Mouse (Mus musculus) MEL (cell line): Measurements from ENCODE around the gene Gm10447.

ENCODE experiments used
- CTCF ChIP-seq, 3 experiments: IDR thresholded peaks in 2 of 3; conservative IDR thresholded peaks in 1 of 3; 2 replicates each; pipeline ENCODE4 v1.5.1; 2011 to 2012; ENCODE audit warnings: low read length in 3 of 3, low read depth in 2 of 3, mild to moderate bottlenecking in 2 of 3, improper control_type of control experiment in 1 of 3, inconsistent platforms in 1 of 3, mixed read lengths in 1 of 3, moderate library complexity in 1 of 3; ENCODE audit not compliant: control insufficient read depth in 1 of 3, insufficient read depth in 1 of 3, poor library complexity in 1 of 3, severe bottlenecking in 1 of 3
- GATA1 ChIP-seq: IDR thresholded peaks from 2 replicates; pipeline ENCODE4 v1.6.1; 2011; ENCODE audit warnings: low read depth, low read length, improper control_type of control experiment
- UBTF ChIP-seq: IDR thresholded peaks from 2 replicates; pipeline ENCODE4 v1.6.1; 2012; ENCODE audit warnings: low read depth, mild to moderate bottlenecking, inconsistent platforms, low read length, improper control_type of control experiment, moderate library complexity, borderline replicate concordance; ENCODE audit not compliant: insufficient read depth
- USF1 ChIP-seq: IDR thresholded peaks from 2 replicates; pipeline ENCODE4 v1.6.1; 2014; ENCODE audit warnings: low read depth, mild to moderate bottlenecking, inconsistent platforms, low read length, improper control_type of control experiment, moderate library complexity
- ZNF384 ChIP-seq: IDR thresholded peaks from 2 replicates; pipeline ENCODE4 v1.6.1; 2012; ENCODE audit warnings: low read depth, mild to moderate bottlenecking, inconsistent platforms, low read length, improper control_type of control experiment

GRCm38 (mm10) chr11:53486351-53486750 lies 29.4 kb upstream of the Gm10447 start:
- no peak for TF ChIP-seq USF1
- TF ChIP-seq UBTF = no peak
- TF ChIP-seq CTCF (IDR thresholded peaks at IDR 0.05 in 2 of 3, conservative IDR thresholded peaks at IDR 0.05 in 1 of 3; ENCODE audit: control insufficient read depth in 1 of 3, insufficient read depth in 1 of 3, low read depth in 2 of 3, low read length in 3 of 3, poor library complexity in 1 of 3, severe bottlenecking in 1 of 3) = no peak
- no peak for TF ChIP-seq ZNF384
- TF ChIP-seq GATA1 = no peak
